Mouse (Mus musculus): ENCODE data around the gene Ino80.

GRCm38 (mm10) chr2:119379455-119379854, 98.0 kb downstream of the Ino80 start:
- TF ChIP-seq EP300 (IDR thresholded peaks at IDR 0.05; ENCODE audit: insufficient read depth, low read depth, low read length) (no peak), POLR2A (IDR thresholded peaks at IDR 0.05; ENCODE audit: insufficient read depth, low read depth, low read length) (no peak), CTCF (IDR thresholded peaks at IDR 0.05) (no peak)
